Mouse (Mus musculus) liver, adult 2 months (tissue): Measurements from ENCODE around the gene Rsrc1.

Experiments used
- CTCF ChIP-seq: fragments of 200-500 bp; IDR thresholded peaks from 2 replicates; pipeline ENCODE4 v1.5.1; 2011; ENCODE audit warnings: low read depth, low read length, control low read depth
- POLR2A ChIP-seq: fragments of 200-500 bp; IDR thresholded peaks from 2 replicates; pipeline ENCODE4 v1.6.1; 2011; ENCODE audit warnings: low read length, control low read depth; ENCODE audit not compliant: insufficient read depth; ENCODE audit errors: extremely low read depth

GRCm38 (mm10) chr3:67373872-67374271, 392.7 kb downstream of the Rsrc1 start, which contains the start of gene Mlf1:
- no peak for TF ChIP-seq POLR2A
- no peak for TF ChIP-seq CTCF
